Mouse (Mus musculus) heart, adult 11 months (tissue): ENCODE results near the gene Gm10376.
A peak's percentile ranks its signal among the peaks of the same experiment; 100 is the strongest.
"Not testable (repeated sequence)": the region's sequence is repeated elsewhere in the genome, so short reads cannot be mapped to it uniquely, and the experiment has no call there.

ENCODE experiments used
- DNase-seq: peaks from one replicate; pipeline ENCODE4 v3.0.0; 2022

The Gm10376 gene

DNA sequence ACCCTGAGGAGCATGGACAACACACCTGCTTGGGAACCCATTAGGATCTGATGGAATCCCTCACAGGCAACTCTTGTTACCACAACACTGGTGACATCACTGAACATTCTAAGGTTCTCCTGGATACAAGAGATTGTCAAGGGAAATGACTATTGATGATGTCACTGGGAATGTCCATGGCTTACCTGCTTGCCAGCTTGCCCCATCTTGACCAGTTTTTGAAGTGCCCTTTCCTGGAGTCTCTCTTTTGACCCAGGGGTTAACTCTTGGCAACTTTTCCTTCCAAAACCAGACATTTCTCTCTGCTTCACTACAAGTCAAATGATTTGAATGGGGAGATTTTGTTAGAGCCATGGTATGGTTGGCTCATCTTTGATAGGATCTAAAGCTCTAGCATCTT lies at the start of gene Gm10376:
Gene Gm10376, minus strand, starts transcription at position 101 of the 400 bp plus-strand sequence.
- DNase-seq = not testable (repeated sequence)

DNA sequence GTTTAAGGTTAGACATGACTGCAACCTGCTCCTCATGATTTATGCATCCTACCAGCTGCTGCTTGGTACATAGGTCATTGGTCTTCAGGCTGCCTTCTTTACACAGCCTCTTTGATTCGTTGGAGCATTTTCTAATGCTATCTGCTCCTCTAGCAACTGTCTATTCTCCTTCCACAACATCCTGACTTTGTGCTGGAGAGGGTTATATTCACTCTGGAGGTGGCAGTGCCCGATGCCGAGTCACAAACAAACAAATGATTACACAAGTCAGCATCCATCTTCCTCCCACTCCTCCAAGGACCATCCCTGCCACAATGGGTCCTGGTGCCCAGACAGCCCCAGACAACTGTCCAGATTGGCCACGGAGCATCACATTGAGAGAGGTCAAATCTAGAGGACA lies 44.8 kb upstream of the Gm10376 start:
- peak; percentile 91 for DNase-seq

DNA sequence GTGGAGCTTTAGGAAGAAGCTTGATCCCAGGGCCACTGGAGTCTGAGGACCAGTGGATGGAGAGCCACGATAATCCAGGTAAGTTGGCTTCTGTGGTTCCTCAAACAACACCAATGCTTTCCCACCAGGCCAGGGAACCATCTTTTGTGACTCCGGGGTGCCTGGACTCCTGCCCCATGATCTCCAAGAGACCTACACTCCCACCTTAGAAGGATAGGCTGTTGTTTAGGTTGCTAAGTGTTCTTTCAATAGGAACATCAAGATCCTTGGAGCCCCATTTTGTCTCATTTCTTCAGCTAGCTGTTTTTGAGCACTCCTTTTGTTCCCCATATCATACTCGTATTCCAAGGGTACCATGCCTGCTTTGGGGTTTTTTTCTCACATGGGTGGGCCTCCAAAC lies 42.6 kb upstream of the Gm10376 start:
- DNase-seq = peak; percentile 94

DNA sequence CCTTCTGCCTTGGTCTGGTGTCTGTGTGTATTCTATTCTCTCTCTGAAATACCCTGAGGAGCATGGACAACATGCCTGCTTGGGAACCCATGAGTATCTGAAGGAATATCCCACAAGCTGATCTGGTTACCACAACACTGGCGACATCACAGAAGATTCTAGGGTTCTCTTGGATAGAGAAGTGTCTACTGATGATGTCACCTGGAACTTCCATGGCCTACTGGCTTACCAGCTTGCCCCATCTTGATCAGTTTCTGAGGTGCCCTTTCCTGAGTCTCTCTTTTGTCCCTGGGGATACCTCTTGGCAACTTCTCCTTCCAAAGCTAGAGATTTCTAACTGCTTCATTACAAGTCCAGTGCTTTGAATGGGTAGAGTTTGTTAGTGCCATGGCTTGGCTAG lies 21.9 kb downstream of the Gm10376 start, which contains the start of gene Gm8082:
Gene Gm8082, minus strand, starts transcription at position 101 of the 400 bp plus-strand sequence.
- DNase-seq = not testable (repeated sequence)
